Mouse (Mus musculus) stomach, postnatal 0 days (tissue): ENCODE measurements around the gene Cd300ld. TPM values are rescaled to one million over a fixed set of nuclear protein-coding genes. Genes with fewer than 3 reads are reported as not detected.

ENCODE experiments used
- ATAC-seq: fragments of 200-750 bp; cut with Nextera tagmentation; 2 replicates; pipeline ENCODE4 v1.8.0; 2017; ENCODE audit not compliant: low FRiP score, low TSS enrichment
- DNase-seq: peaks from one replicate; pipeline ENCODE4 v3.0.0-alpha.2; 2016; ENCODE audit warnings: low spot score
- H3K27ac ChIP-seq: fragments of 300-500 bp; sonication (generic); replicated peaks from 2 replicates; pipeline ENCODE4 v1.5.1; 2014; ENCODE audit warnings: mild to moderate bottlenecking, control low read depth
- H3K27me3 ChIP-seq: fragments of 300-500 bp; sonication (generic); 2 replicates; pipeline ENCODE4 v1.6.1; 2014; ENCODE audit warnings: low read length; ENCODE audit not compliant: control insufficient read depth, insufficient read depth
- H3K36me3 ChIP-seq: fragments of 300-500 bp; sonication (generic); 2 replicates; pipeline ENCODE4 v1.6.1; 2014; ENCODE audit warnings: low read length, mixed read lengths; ENCODE audit not compliant: control insufficient read depth, insufficient read depth
- H3K4me1 ChIP-seq: fragments of 300-500 bp; sonication (generic); replicated peaks from 2 replicates; pipeline ENCODE4 v1.6.1; 2014; ENCODE audit warnings: antibody characterized with exemption; ENCODE audit not compliant: control insufficient read depth, insufficient read depth
- H3K4me2 ChIP-seq: fragments of 300-500 bp; sonication (generic); replicated peaks from 2 replicates; pipeline ENCODE4 v1.6.1; 2014; ENCODE audit warnings: low read depth, mild to moderate bottlenecking, control low read depth, moderate library complexity
- H3K4me3 ChIP-seq: fragments of 300-500 bp; sonication (generic); 2 replicates; pipeline ENCODE4 v1.5.1; 2014; ENCODE audit warnings: low read depth, low read length, control low read depth
- H3K9ac ChIP-seq: fragments of 300-500 bp; sonication (generic); 2 replicates; pipeline ENCODE4 v1.6.1; 2014; ENCODE audit warnings: mild to moderate bottlenecking, low read length, control low read depth, mixed read lengths
- H3K9me3 ChIP-seq: fragments of 300-500 bp; sonication (generic); 2 replicates; pipeline ENCODE4 v1.6.1; 2016; ENCODE audit warnings: low read length; ENCODE audit not compliant: control insufficient read depth
- CTCF ChIP-seq: IDR thresholded peaks from 2 replicates; pipeline ENCODE4 v1.5.1; 2016; ENCODE audit warnings: antibody characterized with exemption, low read depth, mild to moderate bottlenecking, moderate library complexity
- EP300 ChIP-seq: optimal IDR thresholded peaks from 2 replicates; pipeline ENCODE3; 2016; ENCODE audit warnings: antibody characterized with exemption
- WGBS: fragments of 180-500 bp; shearing (Covaris S2); extraction: QIAGEN DNeasy Blood & Tissue Kit; methylation state at CpG from one replicate; pipeline ENCODE4 v1.1.7; 2014; 5-methylcytosine and 5-hydroxymethylcytosine counted together
- polyA plus RNA-seq: library from polyadenylated mRNA; unstranded; fragments of >200 nt; fragmentation: Nextera tagmentation; extraction: Ambion mirVana; gene quantifications from 2 replicates; pipeline ENCODE4 v1.2.1, GENCODE M21; 2015

Gene Cd300ld
- polyA plus RNA-seq, 1 experiment from 2014 or later, result 0.10 TPM

DNA sequence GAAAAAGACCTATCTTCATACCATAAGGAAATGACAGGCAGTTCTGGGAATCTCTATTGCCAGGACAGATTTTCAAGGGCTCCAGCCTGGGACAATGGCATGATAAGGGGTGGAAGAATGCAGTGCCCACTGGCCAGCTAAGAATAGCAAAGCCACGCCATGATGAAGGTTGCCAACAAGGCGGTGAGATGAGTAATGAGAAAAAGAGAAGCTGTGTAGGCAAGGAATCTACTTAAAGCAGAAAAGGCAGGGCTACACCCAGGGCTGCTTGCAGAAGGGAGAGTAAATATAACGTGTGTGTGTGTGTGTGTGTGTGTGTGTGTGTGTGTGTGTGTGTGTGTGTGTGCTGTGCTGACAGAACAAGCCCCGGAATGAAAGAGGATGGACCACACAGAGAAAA is 7.9 kb downstream of the Cd300ld start:
- H3K36me3 ChIP-seq, result no peaks in the 10 kb centered on the region
- no peaks in the 10 kb centered on the region for H3K9me3 ChIP-seq
- no peak for DNase-seq
- no peak overlapping the region for H3K9ac ChIP-seq
- no peak overlapping the region for H3K27ac ChIP-seq
- ATAC-seq, result no peak
- 45% methylated on average over 4 of the region's 4 CpGs for WGBS
- H3K4me2 ChIP-seq, result no peak overlapping the region
- no peak for TF ChIP-seq CTCF
- TF ChIP-seq EP300, result no peak
- H3K4me1 ChIP-seq, result no peaks in the 10 kb centered on the region
- no peak overlapping the region for H3K4me3 ChIP-seq
- H3K27me3 ChIP-seq, result no peaks in the 10 kb centered on the region

DNA sequence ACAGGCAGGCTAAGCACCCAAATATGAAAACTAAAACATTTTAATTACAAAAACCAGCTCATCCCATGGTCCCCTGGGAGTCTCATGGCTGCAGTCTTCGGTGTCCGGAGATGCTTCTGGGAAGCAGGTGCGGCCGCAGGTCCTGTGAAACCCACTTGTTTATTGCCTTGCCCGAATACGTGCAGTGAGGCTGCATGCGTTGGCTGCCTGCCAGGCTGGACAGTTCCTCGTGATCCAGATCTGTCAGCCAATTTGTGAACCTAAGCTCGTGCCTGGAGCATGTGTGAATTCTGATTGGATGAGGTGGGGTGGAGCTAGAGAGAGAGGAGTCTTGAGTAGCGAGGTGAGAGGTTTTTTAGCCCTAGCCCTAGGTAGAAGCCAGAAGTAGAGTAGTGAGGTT is 17.0 kb downstream of the Cd300ld start:
- H3K4me2 ChIP-seq, result no peak overlapping the region
- H3K4me3 ChIP-seq, result no peak overlapping the region
- H3K9ac ChIP-seq, result no peak overlapping the region
- no peaks in the 10 kb centered on the region for H3K36me3 ChIP-seq
- no peaks in the 10 kb centered on the region for H3K9me3 ChIP-seq
- H3K27ac ChIP-seq, result no peak overlapping the region
- 71% methylated on average over 10 of the region's 10 CpGs for WGBS
- no peaks in the 10 kb centered on the region for H3K27me3 ChIP-seq
- no peak for DNase-seq
- ATAC-seq, result no peak
- TF ChIP-seq EP300 (no peak), CTCF (no peak)
- no peaks in the 10 kb centered on the region for H3K4me1 ChIP-seq

DNA sequence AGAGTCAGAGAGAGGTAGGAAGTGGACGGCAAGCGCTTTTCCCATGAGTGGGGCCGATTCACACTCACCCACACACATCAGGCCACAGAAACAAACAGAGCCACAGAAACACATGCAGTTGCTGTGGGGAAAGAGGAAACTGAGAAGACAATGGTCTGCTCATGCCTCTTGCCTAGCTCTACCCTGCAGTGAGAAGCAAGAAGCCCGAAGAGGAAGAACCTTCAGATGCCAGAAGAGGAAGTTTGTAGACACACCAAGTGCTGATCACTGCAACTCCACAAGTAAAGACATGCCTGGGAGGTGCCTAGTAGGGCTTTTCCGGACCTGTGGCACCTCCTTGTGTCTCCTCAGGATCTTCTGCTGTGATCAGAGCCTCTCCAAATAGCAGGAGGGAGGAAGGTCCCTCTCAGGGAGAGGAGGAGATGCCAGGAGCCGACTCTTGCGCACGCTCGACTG is 20.9 kb downstream of the Cd300ld start, which contains the start of gene Cd300c:
TSS of gene Cd300c (minus strand) at position 406 of the 456 bp plus-strand sequence.
- Histone ChIP-seq H3K4me1 (no peaks in the 10 kb centered on the region), H3K27me3 (no peaks in the 10 kb centered on the region), H3K4me3 (no peak within 1 kb of the TSS), H3K27ac (no peak within 1 kb of the TSS), H3K4me2 (no peak within 1 kb of the TSS), H3K9ac (no peak within 1 kb of the TSS), H3K9me3 (no peaks in the 10 kb centered on the region), H3K36me3 (no peaks in the 10 kb centered on the region)
- ATAC-seq (no peak), DNase-seq (no peak)
- TF ChIP-seq EP300 (no peak), CTCF (no peak)
- WGBS, result 86% methylated on average over 9 of the region's 9 CpGs

DNA sequence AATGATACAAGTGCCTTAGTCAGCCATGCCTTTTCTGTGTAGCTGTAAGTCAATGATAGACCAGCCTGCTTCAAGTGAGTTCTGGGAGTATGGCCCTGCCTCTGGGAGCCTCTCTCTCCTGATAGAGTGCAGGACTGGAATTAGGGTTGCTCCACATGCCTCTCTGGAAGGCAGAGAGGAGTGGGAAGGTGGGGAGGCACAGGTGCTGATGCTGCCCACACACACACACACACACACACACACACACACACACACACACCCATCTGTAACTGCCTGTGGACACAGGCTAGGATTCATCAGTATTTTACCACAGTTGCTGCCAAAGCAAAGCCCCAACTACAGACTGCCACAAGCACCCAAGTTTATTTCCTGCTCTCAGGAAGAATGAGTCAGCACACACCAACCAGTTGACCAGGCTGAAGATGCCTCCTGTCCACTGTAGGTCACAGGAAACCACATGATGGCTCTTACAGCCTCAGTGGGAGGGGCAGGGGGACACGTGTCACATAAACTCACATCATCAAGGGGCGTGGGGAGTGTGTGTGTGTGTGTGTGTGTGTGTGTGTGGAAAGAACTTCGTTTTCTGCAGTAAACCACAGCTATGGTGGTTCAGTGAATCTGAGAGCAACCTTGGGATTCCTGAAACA is 24.4 kb downstream of the Cd300ld start:
- Histone ChIP-seq H3K4me3 (no peak overlapping the region), H3K36me3 (no peaks in the 10 kb centered on the region), H3K27me3 (no peaks in the 10 kb centered on the region), H3K9ac (no peak overlapping the region), H3K4me2 (no peak overlapping the region), H3K9me3 (no peaks in the 10 kb centered on the region), H3K4me1 (no peaks in the 10 kb centered on the region), H3K27ac (no peak overlapping the region)
- 41% methylated on average over 3 of the region's 3 CpGs for WGBS
- ATAC-seq (no peak), DNase-seq (peak; percentile 6)
- TF ChIP-seq CTCF (no peak), EP300 (no peak)

DNA sequence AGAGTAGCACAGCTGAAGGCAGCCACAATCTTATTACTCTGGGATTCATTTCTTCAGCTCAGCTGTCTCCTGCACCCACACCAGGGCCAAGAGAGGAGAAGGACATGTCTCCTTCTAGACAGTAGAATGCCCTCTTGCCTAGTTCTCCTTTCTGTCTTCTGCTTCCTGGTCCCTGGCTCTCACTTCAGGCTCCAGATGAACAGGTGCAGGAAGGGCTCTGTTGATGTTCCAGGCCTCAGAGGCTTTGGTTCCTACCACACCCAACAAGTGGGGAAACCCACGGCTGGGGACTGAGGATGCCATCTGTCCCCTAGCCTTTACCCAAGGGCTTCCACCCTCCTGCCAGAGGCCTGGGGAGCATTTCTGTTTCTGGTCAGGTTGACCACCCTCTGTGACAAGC is 29.4 kb downstream of the Cd300ld start:
- no peak overlapping the region for H3K4me3 ChIP-seq
- WGBS, result 50% methylated on average over 1 of the region's 1 CpGs

DNA sequence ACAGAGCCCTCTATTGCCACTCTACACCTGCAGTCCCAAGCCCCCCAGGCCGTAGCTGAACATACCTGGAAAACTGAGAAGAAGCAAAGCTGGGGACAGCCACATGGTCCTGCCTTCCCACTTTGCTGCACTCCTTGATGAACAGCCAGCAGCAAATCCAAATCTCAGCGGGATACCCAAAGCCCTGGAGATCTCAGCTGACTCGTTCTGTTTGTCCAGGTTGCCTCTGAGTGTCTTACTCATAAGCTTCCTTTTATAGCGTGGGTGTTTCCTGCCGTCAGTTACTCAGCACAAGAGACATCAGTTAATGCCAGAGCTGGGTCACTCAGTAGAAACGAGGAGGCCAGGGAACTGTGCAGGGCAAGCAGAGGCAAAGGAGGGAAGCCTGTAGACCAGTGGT is 55.6 kb downstream of the Cd300ld start, which contains the start of gene Cd300lb:
TSS of gene Cd300lb (minus strand) at position 243 of the 400 bp plus-strand sequence.
- Histone ChIP-seq H3K36me3 (no peaks in the 10 kb centered on the region), H3K27me3 (no peaks in the 10 kb centered on the region), H3K9me3 (no peaks in the 10 kb centered on the region), H3K27ac (no peak within 1 kb of the TSS), H3K4me2 (no peak within 1 kb of the TSS), H3K4me1 (no peaks in the 10 kb centered on the region), H3K9ac (no peak within 1 kb of the TSS), H3K4me3 (no peak within 1 kb of the TSS)
- ATAC-seq, result no peak
- TF ChIP-seq EP300, result no peak
- no peak for TF ChIP-seq CTCF
- WGBS, result 35% methylated on average over 6 of the region's 6 CpGs
- DNase-seq, result no peak

More for the DNA sequence above, 29.4 kb downstream of the Cd300ld start:
- Histone ChIP-seq H3K9me3 (no peaks in the 10 kb centered on the region), H3K4me2 (no peak overlapping the region), H3K9ac (no peak overlapping the region), H3K36me3 (no peaks in the 10 kb centered on the region), H3K27ac (no peak overlapping the region), H3K4me1 (no peaks in the 10 kb centered on the region), H3K27me3 (no peaks in the 10 kb centered on the region)
- DNase-seq (peak; percentile 10), ATAC-seq (no peak)
- TF ChIP-seq CTCF, result no peak
- no peak for TF ChIP-seq EP300
